Mouse (Mus musculus): Measurements from ENCODE around the gene Sspn. TPM values are rescaled to one million over a fixed set of nuclear protein-coding genes. Genes with fewer than 3 reads are reported as not detected.

The Sspn gene
- polyA plus RNA-seq, 1 experiment from 2014 or later, result 11.7 TPM

DNA sequence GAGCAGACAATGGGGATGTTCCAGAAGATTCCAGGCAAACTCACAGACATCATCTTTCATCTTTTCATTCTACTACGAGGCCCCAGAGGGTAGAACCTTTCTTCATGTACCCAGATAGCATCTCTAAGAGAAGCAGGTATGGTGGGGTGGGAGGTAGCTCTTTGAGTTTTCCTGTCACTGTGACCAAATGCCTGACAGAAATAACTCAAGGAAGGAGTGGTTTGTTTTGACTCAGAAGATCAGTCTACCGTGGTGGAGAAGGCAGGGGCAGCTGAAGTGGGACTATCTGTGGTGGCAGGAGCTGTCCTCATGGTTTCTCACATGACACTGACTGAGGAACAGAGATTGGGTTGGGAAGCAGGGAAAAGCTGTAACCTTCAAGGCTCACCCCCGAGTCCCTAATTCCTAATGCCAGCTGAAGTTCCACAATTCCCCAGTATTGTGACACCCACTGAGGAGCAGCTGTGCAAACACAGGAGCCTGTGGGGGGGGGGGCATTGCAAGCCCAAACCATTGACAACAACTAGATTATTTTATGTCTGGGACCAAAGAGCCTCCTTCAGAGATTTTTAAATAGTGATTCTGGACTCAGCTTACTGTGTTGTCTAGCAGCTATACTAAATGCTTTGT is 74.6 kb downstream of the Sspn start:
- peaks cover 12% of the 10 kb centered on the region for H3K4me1 ChIP-seq
- H3K4me3 ChIP-seq, result no peak overlapping the region
- no peak for ATAC-seq (ENCODE audit: insufficient number of reproducible peaks, insufficient read depth, low FRiP score, low TSS enrichment)
- no peak overlapping the region for H3K9ac ChIP-seq
- WGBS, result 70% methylated on average over 3 of the region's 3 CpGs
- H3K9me3 ChIP-seq, result no peaks in the 10 kb centered on the region
- no peaks in the 10 kb centered on the region for H3K36me3 ChIP-seq
- no peak overlapping the region for H3K27ac ChIP-seq
- no peaks in the 10 kb centered on the region for H3K27me3 ChIP-seq
- H3K4me2 ChIP-seq (replicated peaks), result no peak overlapping the region

DNA sequence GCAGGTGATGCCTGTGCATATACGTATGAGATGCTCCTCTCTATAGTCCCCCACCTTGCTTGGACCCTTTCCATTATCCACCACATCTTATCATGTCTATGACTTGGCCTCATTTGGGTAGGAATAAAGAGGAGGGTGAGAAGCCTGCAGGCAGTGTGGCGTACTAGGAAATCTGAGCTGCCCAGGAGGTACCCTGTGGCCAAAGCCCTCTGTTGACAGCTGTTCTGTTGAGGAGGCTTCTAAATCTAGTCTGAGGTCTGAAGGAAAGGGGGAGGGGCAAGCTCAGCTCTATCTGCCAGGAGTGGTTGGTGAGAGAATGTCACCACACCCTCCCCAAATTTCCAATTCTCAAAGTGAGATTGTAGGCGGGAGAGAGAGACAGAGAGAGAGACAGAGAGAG is 75.3 kb downstream of the Sspn start:
- Histone ChIP-seq H3K4me3 (no peak overlapping the region), H3K27ac (no peak overlapping the region), H3K27me3 (no peaks in the 10 kb centered on the region), H3K9ac (no peak overlapping the region), H3K4me2 (replicated peaks) (no peak overlapping the region), H3K9me3 (no peaks in the 10 kb centered on the region), H3K36me3 (no peaks in the 10 kb centered on the region), H3K4me1 (peaks cover 12% of the 10 kb centered on the region)
- ATAC-seq (ENCODE audit: insufficient number of reproducible peaks, insufficient read depth, low FRiP score, low TSS enrichment), result no peak
- 65% methylated on average over 3 of the region's 3 CpGs for WGBS

DNA sequence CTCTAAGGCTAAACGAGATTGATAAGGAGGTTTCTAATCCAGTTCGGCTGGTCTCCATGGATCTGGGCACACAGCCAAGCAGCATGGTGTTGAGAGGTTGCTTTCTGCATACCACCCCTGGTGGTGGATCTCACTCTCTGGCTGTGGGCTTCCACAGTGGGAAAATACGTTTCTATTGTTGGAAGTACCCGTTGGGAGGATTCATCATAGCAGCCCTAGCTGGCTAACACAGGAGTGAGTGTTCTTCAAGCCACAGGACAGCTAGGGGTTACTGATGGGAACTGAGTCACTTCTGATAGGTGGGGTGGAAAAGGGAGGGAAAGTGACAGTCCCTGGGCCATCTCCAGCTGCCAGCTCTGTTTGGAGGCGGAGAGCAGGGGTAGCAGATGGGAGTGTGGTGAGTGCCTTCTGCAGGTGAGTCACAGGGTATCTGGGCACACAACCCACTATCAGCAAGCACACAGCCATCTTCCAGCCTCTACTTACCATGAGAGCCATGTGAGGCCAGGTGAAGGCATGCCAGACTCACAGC is 77.1 kb downstream of the Sspn start:
- Histone ChIP-seq H3K36me3 (no peaks in the 10 kb centered on the region), H3K4me3 (no peak overlapping the region), H3K9ac (no peak overlapping the region), H3K27me3 (no peaks in the 10 kb centered on the region), H3K4me2 (replicated peaks) (no peak overlapping the region), H3K27ac (no peak overlapping the region), H3K9me3 (no peaks in the 10 kb centered on the region), H3K4me1 (peaks cover 17% of the 10 kb centered on the region)
- WGBS, result 46% methylated on average over 5 of the region's 5 CpGs
- no peak; the same call in 1 of the 2 replicates for ATAC-seq (ENCODE audit: insufficient number of reproducible peaks, insufficient read depth, low FRiP score, low TSS enrichment)

DNA sequence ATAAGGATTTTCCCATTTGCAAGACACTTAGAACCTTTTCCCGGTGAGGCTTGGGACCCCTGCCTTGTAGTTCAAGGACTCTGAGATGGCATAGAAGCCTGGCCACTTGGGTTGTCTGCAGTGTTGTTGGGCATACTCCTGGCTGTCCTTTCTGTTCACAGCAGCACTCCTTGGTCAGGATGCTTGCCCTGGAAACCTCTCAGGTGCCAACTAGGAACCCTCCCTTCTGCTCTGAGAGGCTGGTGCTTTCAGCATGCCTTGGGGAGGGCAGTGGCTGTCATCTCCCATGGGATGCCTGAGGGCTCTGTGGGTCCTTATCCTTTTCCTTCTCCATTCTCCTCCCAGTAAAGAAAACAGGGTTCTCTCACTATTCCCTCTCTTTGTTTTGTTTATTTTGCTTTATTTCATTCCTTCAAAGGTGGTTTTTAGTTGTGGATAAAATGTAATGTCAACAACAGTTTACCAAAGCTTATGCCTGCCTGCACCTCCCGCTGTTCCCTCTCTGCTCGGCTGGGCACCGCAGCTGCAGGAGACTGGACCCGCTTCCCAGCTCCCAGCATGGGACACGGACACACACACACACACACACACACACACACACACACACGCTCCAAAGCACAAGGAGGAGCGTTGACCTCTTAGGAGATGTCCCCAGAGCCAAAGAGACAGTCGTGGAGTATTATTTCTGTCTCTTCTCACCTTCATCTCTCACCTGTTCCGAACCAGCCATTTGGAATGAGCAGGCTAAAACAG is 77.9 kb downstream of the Sspn start:
- Histone ChIP-seq H3K4me2 (replicated peaks) (no peak overlapping the region), H3K4me3 (no peak overlapping the region), H3K27me3 (no peaks in the 10 kb centered on the region), H3K36me3 (no peaks in the 10 kb centered on the region), H3K9me3 (no peaks in the 10 kb centered on the region), H3K9ac (no peak overlapping the region), H3K27ac (no peak overlapping the region), H3K4me1 (peaks cover 17% of the 10 kb centered on the region)
- no peak for ATAC-seq (ENCODE audit: insufficient number of reproducible peaks, insufficient read depth, low FRiP score, low TSS enrichment)
- WGBS, result 73% methylated on average over 10 of the region's 10 CpGs

DNA sequence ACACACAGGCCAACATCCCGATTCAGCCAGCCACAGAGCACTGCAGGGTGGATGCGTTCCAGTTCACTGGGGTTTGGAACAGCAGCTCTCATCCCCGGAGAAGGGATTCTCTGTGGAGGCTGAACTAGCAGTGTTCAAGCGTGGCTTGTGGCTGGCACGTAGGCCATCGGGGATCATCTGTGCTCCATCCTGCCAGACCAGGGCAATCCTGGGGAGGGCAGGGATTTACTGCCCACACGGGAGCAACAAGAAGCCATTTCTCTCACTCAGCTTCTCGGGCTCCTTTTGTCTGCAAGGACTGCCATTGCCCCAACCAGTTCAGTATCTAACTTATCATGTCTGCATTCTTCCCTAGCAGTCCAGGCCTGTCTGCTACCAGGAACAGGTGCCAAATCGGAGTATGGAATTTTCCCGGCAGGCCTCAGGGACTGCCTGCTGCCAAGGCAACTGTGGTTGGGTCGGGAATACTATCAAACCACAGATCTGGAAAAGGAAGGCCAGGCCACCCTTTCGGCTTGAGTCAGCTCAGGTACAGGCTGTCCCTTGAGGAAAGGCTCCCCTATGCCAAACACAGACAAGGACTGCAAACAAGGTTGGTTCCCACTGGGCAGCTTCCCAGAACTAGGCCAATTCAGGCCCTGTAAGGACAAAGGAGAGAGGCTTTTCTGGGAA is 78.8 kb downstream of the Sspn start:
- H3K9ac ChIP-seq, result no peak overlapping the region
- no peak overlapping the region for H3K4me3 ChIP-seq
- no peak for ATAC-seq (ENCODE audit: insufficient number of reproducible peaks, insufficient read depth, low FRiP score, low TSS enrichment)
- no peaks in the 10 kb centered on the region for H3K36me3 ChIP-seq
- no peaks in the 10 kb centered on the region for H3K27me3 ChIP-seq
- H3K4me2 ChIP-seq (replicated peaks), result no peak overlapping the region
- H3K27ac ChIP-seq, result no peak overlapping the region
- H3K9me3 ChIP-seq, result no peaks in the 10 kb centered on the region
- H3K4me1 ChIP-seq, result peaks cover 17% of the 10 kb centered on the region
- WGBS, result 58% methylated on average over 12 of the region's 12 CpGs

DNA sequence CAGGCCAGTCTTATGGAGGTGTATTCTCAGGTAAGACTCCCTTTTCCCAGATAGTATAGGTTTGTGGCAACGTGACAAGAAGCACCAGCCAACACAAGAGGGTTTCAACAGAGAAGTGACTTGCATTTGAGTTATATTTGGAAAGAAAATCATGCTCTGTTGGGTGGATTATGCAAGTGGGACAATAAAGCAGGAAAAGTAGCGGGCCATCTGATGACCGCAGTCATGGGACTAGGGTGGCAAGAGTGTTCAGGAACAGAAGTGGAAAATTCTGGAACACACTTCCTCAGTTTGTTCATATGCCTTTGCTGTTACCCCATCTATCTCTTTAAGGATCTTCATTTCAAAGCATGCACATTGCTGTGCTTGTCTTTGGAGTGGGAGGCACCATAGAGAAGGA is 82.9 kb downstream of the Sspn start:
- H3K27me3 ChIP-seq, result no peaks in the 10 kb centered on the region
- H3K9me3 ChIP-seq, result no peaks in the 10 kb centered on the region
- no peak for ATAC-seq (ENCODE audit: insufficient number of reproducible peaks, insufficient read depth, low FRiP score, low TSS enrichment)
- H3K4me2 ChIP-seq (replicated peaks), result no peak overlapping the region
- no peak overlapping the region for H3K27ac ChIP-seq
- H3K9ac ChIP-seq, result no peak overlapping the region
- H3K36me3 ChIP-seq, result no peaks in the 10 kb centered on the region
- 90% methylated on average over 3 of the region's 3 CpGs for WGBS
- peaks cover 8% of the 10 kb centered on the region for H3K4me1 ChIP-seq
- no peak overlapping the region for H3K4me3 ChIP-seq

Other genes with a start within 250 kb of the Sspn start
- gene Rassf8, start 184.9 kb upstream of the Sspn start, polyA plus RNA-seq (2016; fragmentation: Nextera tagmentation; extraction: Ambion mirVana), result 8.2 and 9.1 TPM in 2 replicates
- gene Bhlhe41, start 66.1 kb upstream of the Sspn start, polyA plus RNA-seq (2016; fragmentation: Nextera tagmentation; extraction: Ambion mirVana), result 1.9 and 2.6 TPM in 2 replicates